Mouse (Mus musculus): Measurements from ENCODE around the gene Pald1.

The Pald1 gene

DNA sequence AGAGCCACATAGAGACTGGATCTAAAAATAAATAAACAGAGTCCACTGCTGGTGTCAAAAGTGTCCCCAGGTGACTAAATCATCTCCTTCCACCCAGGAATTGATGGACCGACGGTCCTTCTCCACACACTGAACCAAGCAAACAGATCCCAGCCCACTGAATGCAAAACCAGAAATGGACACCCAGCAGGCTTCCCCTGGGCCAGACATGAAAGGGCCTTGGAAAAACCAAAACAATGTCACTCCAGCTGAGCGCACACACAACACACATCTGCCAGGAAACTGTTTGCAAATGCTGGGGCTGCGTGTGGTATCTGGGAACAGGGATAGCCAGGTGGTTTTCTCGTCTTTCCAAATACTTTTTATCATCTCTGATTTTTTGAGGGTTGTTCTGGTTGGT is 13.6 kb downstream of the Pald1 start:
- DNase-seq (ENCODE audit: low spot score) = no peak

DNA sequence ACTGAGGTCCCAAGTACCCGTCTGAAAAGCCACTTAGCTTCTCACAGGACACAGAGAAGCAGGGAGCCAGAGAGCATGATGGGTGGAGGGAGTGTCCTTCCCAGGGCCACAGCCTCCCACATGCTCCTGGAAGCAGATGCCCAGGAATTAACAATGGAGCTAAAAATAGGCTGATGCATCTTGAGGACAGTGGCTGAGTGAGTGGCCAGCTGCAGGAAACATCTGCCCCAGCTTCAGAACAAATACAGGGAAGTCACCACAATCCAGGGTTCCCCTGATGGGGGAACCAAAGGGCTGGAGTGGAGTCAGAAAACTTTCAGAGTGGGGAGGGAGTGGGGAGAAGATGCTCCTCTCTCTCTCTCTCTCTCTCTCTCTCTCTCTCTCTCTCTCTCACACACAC is 17.4 kb downstream of the Pald1 start:
- DNase-seq (ENCODE audit: low spot score) = no peak

DNA sequence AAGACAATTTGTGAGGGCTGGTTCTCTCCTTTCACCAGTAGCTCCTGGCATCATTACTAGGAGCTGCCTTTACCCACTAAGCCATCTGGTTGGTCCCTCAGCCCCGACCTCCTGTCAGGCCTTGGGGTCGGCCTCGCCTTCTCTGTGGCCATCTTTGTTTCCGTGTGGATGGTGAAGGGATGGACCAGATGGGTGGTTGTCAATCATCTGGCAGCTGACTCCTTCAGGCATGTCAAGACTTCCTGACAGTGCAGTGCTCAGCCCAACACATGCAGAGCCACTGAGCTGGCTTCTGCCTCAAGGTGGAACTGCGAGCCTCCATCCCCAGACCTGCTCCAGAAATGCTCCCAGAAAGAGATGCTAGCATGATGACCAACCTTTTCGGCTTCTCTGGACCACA is 18.9 kb downstream of the Pald1 start:
- DNase-seq (ENCODE audit: low spot score) = no peak

DNA sequence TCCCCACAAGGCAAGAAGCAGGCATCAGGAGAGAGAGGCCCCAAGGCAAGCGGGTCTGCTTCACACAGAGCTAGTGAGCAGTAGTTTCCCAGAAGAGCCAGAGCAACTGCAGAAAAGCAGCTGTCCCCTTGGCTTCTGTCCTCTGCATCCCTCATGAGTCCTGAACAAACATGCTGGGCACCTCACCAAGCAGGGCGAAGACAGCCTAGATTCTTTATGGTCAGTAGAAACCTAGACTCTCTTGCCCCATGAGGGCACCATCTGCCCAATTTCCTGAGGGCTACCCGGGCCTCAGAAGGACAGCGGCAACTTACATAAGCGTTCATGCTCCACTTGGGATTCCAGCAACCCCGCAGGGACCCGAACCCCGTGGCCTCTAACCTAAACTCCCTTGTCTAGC is 20.3 kb downstream of the Pald1 start:
- DNase-seq (ENCODE audit: low spot score) = no peak

DNA sequence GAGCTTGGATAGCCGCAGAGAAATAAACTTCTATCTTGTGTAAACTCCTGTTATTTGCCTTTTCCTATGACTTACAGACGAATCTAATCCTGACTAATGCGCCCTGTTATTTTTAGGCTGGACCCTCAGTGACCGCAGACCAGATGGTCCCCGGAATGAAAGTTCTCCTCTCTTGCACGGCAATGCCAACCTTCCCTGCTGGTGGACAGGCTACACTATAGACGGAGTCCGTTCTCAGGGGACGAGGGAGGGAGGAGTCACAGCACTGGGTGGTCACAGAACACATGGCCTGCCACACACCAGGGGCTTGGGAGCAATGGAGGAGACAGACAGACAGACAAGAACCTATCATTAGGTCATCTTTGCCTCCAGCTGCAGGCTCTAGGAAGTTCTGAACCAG is 20.8 kb downstream of the Pald1 start:
- no peak for DNase-seq (ENCODE audit: low spot score)

DNA sequence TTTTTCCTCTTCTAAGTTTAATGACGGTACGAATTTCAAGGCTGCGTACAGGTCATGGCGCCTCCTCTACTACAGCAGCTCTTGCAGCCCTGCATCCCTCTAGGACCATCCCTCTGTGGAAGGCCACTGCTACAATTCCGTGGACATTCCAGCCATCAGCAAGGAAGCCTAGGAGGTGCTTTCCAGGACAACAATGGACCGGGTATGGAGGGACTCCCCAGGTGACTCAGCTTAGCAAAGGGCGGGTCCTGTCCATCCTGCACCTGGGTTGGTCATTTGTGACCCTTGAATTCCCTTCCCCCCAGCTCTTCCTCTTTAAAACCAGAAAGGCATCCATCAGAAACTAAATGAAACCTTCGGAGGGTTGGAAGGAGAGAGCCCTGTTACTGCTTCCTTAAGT is 22.7 kb downstream of the Pald1 start:
- DNase-seq (ENCODE audit: low spot score) = no peak

DNA sequence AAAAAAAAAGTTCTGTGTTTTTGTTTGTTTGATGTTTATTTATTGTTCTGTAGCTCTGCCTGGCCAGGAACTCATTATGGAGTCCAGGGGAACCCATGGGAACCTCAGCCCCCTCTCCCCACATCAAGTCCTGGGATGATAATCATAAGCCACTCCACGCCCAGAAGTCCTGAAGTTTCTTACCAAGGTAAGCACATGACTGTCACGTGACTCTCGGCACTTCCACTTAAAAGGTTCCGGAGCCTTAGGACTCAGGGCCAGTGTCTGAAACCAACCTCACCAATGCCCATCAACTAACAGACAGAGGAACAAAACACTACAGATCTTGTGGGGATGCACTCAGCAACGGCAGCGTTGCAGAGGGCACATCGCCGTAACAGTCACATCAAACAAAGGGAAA is 23.9 kb downstream of the Pald1 start:
- no peak for DNase-seq (ENCODE audit: low spot score)

DNA sequence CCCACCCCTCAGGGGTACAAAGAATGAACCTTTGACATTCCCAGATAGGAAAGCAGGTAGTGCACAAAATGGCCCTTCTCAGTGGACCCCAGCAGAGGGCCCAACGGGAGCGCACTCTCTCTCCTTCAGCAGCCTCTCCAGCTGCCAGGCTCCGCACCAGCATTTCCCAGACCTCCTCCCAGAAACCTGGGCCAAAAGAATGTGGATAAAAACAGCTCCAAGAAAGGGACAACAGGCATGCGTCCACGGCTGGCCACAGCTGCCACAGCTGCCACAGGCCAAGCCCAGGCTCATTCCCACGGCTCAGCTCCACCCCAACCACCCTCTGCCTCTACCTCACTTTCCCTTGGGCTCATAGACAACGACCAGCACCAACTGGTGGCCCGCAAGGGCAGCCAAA is 25.7 kb downstream of the Pald1 start:
- no peak for DNase-seq (ENCODE audit: low spot score)

DNA sequence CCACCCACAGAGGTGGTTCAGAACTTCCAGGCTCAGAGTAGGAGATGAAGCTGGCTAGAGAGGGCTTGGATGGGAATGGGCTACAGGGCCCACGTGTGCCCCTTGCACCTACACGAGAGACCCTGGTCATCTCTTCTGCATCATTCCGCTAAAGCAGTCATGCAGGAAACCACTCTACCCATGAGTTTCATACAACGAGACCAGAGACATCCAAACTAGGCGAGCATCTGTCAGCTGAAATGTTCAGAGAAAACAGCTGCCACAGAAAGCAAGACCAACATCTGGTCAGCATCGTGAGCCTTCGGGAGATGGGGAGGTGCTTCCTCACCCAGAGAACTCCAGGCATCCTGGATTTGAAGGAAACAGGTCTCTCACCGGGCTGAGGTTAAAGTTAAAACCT is 26.8 kb downstream of the Pald1 start:
- DNase-seq (ENCODE audit: low spot score) = no peak

DNA sequence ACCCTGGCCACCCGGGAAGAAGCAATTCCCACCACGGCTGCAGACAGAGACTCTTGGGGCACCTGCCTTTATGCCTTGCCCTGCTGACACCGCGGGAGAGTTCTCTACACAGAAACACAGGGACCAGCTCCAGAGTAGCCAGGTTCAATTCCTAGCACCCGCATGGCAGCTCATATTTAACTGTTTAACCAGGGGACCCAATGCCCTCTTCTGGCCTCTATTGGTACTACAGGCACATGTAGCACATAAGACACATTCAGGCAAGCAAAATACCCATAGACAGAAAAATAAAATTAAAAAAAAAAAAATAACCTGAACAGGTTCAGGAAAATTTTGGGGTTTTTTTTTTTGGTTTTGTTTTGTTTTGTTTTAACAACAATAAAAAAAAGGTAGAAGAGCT is 27.2 kb downstream of the Pald1 start:
- DNase-seq (ENCODE audit: low spot score) = no peak

DNA sequence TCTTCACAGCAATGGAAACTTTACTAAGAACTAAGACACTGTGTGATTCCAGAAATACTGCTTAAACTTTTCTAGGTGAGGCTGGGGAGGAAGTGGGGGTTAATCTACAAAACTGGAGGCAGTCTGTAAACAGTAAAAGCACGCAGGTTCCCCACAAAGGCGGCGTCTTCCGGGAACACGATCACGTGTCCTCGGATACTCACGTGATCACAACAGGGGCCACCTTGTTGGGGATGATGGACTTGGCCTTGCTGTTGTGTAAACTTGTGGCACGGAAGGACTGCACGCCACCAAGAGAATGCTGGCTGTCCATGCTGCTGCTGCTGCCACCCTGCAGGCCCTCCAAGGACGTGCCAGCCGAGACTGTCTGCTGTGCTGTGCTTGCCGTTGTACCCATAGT is 27.7 kb downstream of the Pald1 start:
- no peak for DNase-seq (ENCODE audit: low spot score)

DNA sequence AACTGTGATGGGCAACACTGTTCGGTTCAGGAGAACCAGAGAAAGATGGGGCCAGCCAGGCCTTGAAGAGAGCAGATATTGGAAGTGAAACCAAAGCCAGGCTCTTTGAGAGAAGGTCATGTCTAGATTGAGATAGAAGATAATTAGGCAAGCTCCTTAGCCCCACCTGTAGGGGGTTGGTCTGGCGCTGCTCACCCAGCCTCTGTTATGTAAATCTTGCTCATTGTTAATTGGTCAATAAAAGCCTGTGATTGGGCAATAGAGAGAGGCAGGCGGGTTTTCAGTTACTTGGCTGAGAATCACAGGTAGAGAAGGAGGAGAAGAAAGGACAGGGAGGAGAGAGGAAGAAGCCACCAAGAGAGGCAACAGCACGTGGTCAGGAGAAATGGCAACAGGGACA is 32.1 kb downstream of the Pald1 start:
- no peak for DNase-seq (ENCODE audit: low spot score)

DNA sequence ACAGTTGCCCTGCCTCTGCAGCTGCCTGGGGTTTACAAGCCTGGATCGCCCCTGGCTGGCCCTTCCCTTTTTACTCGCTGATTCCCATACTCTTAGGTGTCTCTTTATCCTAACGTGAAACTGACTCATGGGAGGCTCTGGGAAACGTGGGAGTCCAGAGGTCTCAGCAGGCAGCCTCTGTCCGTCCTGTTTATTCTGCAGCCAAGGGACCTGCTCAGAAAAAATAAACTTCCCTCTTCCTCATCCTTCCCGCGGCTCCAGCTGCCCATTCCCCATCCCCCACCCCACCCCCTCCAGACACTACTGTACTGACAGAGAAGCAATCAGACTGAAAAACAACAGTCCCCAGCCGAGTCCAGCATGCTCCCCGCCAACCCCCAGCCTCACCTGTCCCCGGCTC is 37.0 kb downstream of the Pald1 start:
- DNase-seq (ENCODE audit: low spot score) = no peak

DNA sequence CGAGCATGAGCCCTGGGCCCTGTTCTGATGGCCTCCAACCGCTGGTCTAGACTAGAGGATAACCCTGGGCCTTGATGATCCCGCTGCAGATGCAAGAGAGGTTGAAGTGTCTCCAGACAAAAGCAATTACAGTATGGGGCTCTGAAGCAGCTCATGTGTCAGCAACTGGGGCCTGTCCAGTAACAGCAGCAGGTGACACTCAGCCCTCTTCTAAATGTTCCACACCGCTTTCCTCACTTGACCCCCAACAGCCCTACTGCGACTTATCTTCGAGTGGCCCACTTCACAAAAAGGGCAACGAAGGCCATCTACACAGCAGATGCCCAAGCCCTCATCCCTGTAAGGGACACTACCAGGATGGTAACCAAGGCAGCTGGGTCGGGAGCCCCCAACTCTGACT is 38.2 kb downstream of the Pald1 start:
- DNase-seq (ENCODE audit: low spot score) = no peak

DNA sequence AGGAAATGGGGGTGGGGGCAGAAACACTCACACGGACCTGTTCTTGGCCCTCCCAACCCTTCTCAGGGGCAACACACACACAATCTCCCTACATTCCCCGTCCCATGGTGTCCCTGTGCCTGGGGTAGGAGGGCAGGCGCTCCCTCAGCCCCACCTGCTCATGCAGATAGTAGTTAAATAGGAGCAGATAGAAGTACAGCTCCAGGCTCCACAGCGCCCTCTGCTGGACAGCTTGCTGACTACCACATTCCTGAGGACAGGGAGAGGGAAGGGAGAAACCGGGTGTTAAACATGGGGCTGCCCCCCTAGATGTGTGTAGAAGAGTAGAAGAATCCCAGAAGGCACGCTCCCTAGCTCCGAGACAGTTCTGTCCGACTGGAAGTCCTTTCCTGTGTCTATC is 39.4 kb downstream of the Pald1 start:
- peak; percentile 72 for DNase-seq (ENCODE audit: low spot score)

DNA sequence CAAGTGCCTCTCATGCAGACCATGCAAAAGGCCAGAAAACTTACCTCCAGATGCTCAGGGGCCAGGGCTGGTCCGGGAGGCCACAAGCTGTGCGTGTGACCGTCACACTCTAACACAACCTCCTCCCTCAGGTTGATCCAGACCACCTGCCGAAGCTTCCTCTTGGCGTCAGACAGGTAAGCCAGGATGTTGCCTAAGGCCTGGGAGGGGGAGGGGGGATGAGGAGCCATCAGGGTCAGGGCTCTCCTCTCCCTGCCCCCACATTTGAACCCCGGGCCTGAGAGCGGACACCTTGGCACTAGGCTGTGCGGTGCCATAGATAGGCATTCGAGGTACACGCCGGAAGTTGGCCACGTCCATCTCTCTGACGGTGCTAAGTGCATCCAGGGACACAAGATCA is 40.6 kb downstream of the Pald1 start:
- DNase-seq (ENCODE audit: low spot score) = no peak

DNA sequence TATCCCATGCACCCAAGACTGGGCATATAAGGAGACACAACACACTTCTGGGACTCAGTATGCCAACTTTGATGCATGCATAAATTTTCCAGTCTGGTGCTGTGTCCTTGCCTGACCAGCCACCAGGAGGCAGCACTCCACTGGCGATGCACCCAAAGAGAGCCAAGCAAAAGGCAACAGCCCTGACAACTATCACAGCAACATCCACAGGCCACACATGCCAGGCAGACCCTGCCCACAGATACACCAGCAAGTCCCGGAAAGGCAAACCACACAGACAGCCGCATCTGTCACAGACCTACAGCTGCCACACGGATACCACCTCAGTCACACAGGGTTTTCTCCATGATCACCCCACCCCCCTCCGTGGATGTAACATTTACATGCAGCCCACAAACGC is 41.8 kb downstream of the Pald1 start:
- peak; percentile 70 for DNase-seq (ENCODE audit: low spot score)

DNA sequence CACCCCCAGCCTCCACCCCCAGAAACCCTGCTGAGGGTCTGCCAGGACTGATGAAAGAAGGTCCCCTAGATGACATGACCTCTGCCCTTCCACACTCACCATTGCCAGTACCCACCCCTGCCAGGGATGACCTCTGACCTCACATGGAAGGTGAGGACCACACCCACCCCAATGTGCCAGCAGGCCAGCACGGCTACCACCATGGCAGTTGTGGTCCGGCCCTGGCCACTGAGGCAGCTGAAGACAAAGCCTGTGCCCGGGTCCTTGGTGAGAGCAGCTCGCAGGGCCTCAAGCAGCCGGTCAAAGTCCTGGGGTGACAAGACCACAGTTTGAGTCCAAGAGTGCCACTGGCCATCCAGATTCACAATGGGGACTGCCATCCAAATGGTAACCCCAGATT is 42.3 kb downstream of the Pald1 start:
- no peak for DNase-seq (ENCODE audit: low spot score)

DNA sequence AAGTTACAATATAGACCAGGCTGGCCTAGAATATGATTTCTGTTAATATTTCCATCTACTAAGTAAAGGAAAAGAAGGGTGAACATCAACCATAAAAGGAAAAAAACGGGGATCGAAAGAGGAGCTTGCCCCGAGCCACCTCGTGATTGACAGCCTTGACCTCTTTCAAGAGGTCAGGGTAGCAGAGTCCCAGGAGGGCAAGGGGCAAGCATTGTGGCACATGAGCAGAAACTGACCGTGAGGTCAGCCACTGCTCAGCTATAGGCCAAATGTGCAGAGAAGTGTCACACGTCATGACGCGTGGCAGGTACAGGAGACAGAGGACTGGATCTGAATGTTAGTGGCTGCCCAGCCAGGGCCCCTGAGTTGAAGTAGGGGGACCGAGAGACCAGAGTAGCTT is 43.1 kb downstream of the Pald1 start:
- no peak for DNase-seq (ENCODE audit: low spot score)

DNA sequence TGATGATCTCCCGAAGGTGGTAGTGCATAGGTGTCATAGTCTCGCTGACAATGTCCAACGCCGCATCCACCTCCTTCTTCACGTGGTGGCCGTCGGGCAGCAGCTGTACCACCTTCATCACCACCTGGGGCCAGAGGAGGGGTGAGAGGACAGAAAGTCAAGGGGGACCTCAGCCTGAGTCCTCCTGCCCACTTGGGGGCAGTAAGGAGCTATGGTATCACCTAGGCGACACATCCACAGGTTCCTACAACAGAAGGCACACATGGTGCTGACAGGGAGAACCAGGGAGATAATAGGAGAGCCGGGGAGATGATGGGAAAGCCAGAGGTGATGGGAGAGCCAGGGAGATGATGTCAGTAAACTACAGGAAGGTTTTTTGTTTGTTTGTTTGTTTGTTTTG is 44.1 kb downstream of the Pald1 start:
- no peak for DNase-seq (ENCODE audit: low spot score)

DNA sequence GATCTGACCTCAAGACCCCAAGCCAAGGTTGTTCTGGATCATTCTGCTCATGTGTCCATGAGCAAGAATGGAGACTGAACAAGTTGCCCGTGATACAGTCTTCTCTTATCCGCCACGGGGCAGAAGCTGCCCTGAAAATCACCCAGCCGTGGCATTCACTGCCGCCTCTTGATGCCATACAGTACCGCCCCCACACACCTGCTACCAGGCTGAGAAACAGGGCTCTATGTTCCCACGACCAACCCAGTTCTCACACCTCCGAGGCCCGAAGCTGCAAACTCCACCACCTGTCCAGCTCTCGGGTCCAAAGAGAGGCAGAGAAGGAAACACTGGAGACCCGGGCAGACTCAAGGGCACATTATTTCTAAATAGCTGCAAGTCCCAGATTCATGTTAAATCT is 45.7 kb downstream of the Pald1 start:
- no peak for DNase-seq (ENCODE audit: low spot score)

DNA sequence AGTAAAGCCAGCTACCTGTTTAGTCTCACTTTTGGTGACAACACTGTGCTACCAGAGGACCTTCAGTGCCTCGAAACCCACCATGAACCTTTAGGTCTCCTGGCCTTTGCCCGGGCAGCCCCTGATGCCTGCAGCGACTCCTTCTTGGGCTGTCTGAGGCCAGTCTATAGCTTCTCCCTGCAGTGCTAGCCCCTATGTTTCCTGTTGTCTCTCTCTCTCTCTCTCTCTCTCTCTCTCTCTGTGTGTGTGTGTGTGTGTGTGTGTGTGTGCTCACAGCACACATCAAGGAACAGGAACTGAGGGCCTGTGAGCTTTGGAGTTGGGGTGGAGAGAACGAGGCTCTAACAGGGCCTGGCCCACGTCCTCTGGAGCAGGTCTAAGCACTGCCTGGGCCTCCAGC is 46.7 kb downstream of the Pald1 start:
- DNase-seq (ENCODE audit: low spot score) = no peak

DNA sequence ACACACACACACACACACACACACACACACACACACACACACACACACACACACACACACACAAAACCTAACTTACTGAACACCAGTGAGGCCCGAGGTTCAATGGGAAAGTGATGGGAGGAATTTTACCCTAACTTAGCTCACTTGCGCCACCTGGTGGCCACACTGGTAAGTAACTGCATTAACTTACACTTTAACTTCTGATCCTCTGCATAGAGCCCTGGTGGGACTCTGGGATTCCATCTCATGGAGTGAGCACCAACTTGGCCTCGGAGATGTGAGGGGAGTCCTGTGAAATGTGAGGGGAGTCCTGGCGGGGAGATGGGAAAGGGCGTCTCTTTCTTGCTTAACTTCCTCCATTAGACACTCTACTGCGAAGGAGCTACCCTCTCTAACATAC is 47.2 kb downstream of the Pald1 start:
- peak; percentile 96 for DNase-seq (ENCODE audit: low spot score)

DNA sequence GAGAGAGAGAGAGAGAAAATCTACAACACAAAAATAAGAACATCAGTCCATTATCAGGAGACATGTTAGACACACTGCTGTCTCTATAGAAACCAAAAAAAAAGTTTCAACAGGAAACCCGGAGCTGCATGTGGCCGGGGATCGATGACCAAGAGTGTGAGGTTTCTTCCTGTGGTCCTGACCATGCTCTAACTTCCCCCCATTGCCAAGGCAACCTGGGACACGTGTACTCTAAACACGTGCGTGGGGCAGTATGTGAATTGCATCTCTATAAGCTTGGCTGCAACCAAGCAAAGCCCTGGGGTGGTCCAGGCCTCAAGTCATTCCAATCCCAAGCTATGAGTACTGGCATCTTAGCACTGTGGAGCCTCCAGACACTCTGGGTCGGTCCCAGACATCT is 48.8 kb downstream of the Pald1 start:
- DNase-seq (ENCODE audit: low spot score) = no peak

DNA sequence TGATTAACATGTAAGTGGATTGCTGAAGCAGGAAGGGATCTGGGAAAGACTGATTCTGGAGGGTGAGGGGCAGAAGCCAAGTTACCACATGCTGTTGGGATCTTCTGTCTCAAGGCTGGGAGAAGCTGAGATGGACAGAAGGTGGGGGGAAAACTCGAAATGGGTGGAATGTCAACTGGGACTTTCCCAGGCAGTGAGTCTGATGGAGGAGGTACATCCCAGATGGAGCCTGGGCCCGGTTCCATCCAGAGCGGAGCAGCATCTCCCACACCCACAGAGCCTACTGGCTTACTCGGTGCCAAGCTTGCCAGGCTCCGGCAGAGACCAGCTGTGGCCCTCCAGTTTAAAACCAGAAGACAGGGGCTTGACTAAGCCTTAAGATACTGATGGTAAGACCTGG is 52.3 kb downstream of the Pald1 start:
- DNase-seq (ENCODE audit: low spot score) = no peak

DNA sequence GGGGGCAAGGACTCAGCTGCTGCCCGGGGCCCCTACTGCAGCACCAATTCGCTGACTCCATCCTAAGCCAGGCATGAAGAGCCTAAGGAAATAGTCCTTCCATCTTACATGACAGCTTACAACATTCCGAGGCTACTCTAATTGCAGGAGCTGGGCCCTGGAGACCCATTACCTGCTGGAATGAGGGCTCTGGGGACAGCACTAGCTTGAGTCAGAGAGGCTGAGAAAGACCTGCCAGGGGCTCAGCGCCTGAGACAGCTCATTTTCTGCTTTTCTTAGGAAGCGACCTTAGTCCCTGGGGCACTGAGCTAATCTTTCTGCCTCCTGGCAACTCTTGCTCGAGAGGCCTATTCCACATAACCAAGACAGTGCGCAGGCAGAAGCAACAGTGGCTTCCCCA is 54.4 kb downstream of the Pald1 start:
- no peak for DNase-seq (ENCODE audit: low spot score)

Measured in embryo, embryonic 10.5 days (tissue).